Mouse (Mus musculus): ENCODE results near the gene B3gnt8. TPM values are rescaled to one million over a fixed set of nuclear protein-coding genes. Genes with fewer than 3 reads are reported as not detected.

B3gnt8 gene
- polyA plus RNA-seq, 1 experiment, result 15.5 TPM

DNA sequence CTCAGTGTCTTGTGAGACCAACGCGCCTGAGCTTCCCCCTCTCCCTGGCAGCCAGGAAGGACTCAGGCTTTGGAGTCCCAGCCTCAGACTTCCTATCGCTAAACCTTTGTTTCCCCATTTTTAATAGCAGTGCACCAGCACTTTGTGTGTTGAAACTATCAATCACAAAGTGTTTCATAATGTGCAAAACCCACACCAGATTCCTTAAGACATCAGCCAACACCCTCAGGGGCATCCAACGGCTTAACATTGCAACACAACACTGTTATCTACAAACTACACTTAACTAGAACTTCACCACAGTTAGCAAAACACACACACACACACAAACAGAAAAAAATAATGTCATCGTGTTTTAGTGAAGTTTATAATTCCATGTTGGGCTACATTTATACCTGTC, 23.4 kb downstream of the B3gnt8 start:
- no peak for DNase-seq
- no peaks in the 10 kb centered on the region; the same call in 1 of the 2 replicates for H3K4me1 ChIP-seq (ENCODE audit: control insufficient read depth, insufficient read depth, low read length)

DNA sequence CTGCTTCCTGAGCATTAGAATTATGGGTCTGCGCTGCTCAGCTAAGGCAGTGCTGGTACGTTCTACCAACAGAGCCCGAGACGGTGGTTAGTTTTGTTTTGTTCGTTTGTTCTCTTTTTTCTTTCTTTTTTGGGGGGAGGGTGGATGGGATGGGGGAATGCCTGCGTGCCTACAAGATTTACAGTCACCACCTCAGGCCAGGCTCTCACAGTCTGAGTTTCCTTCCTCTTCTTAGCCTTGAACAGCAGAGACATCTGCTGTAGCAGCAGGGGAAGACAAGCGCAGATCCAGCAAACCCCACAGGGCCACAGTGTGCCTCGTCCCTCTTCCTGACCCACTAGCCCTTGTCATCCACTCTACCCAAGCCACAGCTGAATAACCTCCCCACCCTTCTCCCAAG, 24.8 kb downstream of the B3gnt8 start:
- no peak overlapping the region for H3K4me3 ChIP-seq (replicated peaks; ENCODE audit: extremely low read depth, low read depth, low read length)

More for the DNA sequence above, 23.4 kb downstream of the B3gnt8 start:
- no peak overlapping the region for H3K4me3 ChIP-seq (replicated peaks; ENCODE audit: extremely low read depth, low read depth, low read length)
- TF ChIP-seq POLR2A (IDR thresholded peaks at IDR 0.05; ENCODE audit: borderline replicate concordance, extremely low read depth, low read depth, low read length) (no peak), CTCF (IDR thresholded peaks at IDR 0.05; ENCODE audit: insufficient read depth, low read length) (no peak)
- WGBS, result 36% methylated on average over 5 of the region's 5 CpGs

DNA sequence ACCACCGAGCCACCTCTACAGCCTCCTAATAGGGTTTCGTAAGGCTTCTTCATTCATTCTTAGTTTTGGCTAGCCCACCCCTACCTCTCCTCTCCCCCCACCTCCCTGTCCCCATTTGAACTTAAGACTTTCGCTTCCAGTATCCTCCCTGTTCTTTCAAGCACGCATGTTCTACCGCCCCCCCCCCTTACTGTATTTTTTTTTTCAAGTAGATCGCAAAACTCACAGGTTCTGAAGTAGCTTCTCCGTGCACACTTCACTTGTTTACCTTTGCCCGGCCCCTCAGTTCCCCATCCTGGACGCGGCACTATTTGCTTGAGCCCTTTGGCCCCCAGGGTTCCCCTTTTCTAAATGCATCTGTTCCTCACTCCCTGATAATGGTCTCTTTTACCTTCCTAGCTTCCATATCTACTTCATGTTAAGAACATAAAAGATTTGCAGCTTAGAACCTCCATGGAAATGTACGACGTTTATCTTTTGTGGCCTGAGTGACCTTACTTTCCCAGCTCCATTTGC, 25.8 kb downstream of the B3gnt8 start:
- WGBS, result 57% methylated on average over 12 of the region's 12 CpGs
- TF ChIP-seq CTCF (IDR thresholded peaks at IDR 0.05; ENCODE audit: insufficient read depth, low read length) (no peak), POLR2A (IDR thresholded peaks at IDR 0.05; ENCODE audit: borderline replicate concordance, extremely low read depth, low read depth, low read length) (no peak)
- DNase-seq, result no peak
- Histone ChIP-seq H3K4me1 (ENCODE audit: control insufficient read depth, insufficient read depth, low read length) (no peaks in the 10 kb centered on the region; the same call in 1 of the 2 replicates), H3K4me3 (replicated peaks; ENCODE audit: extremely low read depth, low read depth, low read length) (no peak overlapping the region)

More for the DNA sequence above, 24.8 kb downstream of the B3gnt8 start:
- H3K4me1 ChIP-seq (ENCODE audit: control insufficient read depth, insufficient read depth, low read length), result no peaks in the 10 kb centered on the region; the same call in 1 of the 2 replicates
- DNase-seq, result no peak
- TF ChIP-seq POLR2A (IDR thresholded peaks at IDR 0.05; ENCODE audit: borderline replicate concordance, extremely low read depth, low read depth, low read length) (no peak), CTCF (IDR thresholded peaks at IDR 0.05; ENCODE audit: insufficient read depth, low read length) (peak; percentile 37)
- 79% methylated on average over 8 of the region's 8 CpGs for WGBS

DNA sequence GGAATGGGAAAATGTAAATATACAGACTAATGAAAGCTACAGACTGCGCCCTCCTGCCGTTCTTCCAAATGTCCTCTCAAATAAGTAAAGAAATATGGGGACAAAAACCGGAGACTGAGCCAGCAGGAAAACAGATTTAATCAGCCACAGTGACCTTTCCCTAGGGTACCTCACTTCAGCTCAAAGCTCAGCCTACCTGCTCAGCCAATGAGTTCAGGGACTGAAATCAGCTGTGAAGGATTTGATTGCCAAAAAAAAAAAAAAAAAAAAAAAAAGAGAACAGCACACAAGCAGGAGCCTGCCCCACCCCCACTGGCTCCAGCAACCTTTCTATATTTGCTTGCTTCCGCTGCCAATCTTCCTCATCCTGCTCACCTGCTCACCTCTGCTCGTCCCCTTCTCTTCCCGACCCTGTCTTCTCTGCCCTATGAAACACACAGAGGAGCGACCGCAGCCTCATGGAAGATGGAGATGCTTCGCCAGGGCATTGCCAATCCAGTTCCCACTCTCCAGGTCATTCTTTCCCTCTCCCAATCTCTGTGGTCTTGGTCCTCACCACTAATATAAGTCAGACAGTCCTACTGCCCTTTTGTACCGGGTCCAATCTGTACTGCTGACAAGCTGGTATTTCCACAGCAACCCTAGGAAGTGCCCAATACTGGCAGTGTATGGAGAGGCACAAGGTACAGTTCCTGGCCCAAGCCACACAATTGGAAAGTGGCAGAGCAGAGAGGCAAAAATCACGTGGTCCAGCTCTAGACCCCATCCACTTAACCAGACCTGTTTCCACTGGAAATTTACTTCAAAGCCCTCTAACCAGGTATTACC, 29.4 kb downstream of the B3gnt8 start:
- Histone ChIP-seq H3K4me1 (ENCODE audit: control insufficient read depth, insufficient read depth, low read length) (peaks cover 5% of the 10 kb centered on the region), H3K4me3 (replicated peaks; ENCODE audit: extremely low read depth, low read depth, low read length) (no peak overlapping the region)
- WGBS, result 71% methylated on average over 11 of the region's 11 CpGs
- no peak for TF ChIP-seq CTCF (IDR thresholded peaks at IDR 0.05; ENCODE audit: insufficient read depth, low read length)
- no peak for TF ChIP-seq POLR2A (IDR thresholded peaks at IDR 0.05; ENCODE audit: borderline replicate concordance, extremely low read depth, low read depth, low read length)
- no peak for DNase-seq

DNA sequence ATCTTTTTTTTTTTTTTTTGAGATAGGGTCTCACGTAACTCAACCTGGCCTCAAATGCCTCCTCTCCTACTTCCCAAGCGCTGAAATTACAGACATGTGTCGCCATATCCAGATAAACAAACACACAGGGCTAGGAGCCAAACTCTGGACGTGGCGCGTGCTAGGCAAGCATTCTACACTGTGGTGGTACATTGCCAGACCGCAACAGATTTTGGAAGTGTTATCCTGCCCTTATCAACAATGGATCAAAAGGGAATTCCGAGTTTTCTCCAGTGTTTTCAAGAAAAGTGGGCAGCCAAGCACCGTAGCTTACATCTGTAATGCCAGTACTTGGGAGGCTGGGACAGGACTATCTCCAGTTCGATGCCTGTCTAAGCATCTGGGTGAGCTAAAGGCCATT, 31.3 kb downstream of the B3gnt8 start:
- DNase-seq, result no peak
- WGBS, result 18% methylated on average over 10 of the region's 10 CpGs

DNA sequence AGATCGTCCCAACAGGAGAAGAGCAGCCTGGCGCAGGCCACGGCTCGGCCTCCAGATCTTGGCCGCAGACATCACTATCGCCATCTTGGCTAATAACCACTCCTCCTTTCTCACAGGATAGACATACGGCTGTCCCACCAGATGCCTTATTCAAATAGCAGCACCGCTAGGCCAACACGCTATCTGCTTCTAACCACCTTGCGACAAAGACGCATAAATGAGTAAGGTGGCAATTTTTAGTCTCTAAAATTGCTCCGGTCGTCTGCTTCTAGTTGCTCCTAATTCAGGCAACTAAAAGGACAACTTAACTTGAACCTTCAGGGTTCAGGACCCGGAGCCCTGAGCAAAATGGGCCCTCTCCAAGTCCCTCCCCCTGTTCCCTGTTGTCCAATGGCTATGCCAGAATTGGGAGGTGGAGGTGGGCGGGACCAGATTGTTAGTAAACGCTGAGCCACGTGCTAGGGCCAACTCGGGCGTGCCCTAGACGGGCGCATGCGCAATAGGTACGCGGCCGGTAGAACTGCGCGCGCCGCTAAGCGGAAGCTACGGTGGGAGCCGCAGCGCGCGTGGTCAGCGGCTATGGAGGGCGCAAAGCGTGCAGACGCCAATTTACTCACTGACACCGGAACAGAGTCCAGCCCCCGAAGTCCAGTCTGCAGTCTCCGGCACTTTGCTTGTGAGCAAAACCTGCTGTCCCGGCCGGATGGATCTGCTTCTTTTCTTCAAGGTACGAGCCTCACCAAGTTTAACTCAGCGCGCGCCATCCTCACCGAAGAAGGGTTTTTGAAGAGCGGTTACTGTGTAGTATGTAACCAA, 32.4 kb downstream of the B3gnt8 start, which contains the start of the genes Bckdha and Exosc5:
Bckdha (minus strand) TSS at position 325 of the 816 bp plus-strand sequence.
Exosc5 (plus strand) TSS at position 508 of the 816 bp plus-strand sequence.
- peak; percentile 98 for DNase-seq
- Histone ChIP-seq H3K4me3 (replicated peaks; ENCODE audit: extremely low read depth, low read depth, low read length) (peak within 1 kb of the TSS; percentile 97), H3K4me1 (ENCODE audit: control insufficient read depth, insufficient read depth, low read length) (peaks cover 5% of the 10 kb centered on the region)
- TF ChIP-seq CTCF (IDR thresholded peaks at IDR 0.05; ENCODE audit: insufficient read depth, low read length) (no peak), POLR2A (IDR thresholded peaks at IDR 0.05; ENCODE audit: borderline replicate concordance, extremely low read depth, low read depth, low read length) (peak; percentile 92; the same call in 1 of the 2 replicates)
- under 1% methylated on average over 50 of the region's 50 CpGs for WGBS

More for the DNA sequence above, 31.3 kb downstream of the B3gnt8 start:
- Histone ChIP-seq H3K4me1 (ENCODE audit: control insufficient read depth, insufficient read depth, low read length) (peaks cover 5% of the 10 kb centered on the region), H3K4me3 (replicated peaks; ENCODE audit: extremely low read depth, low read depth, low read length) (peak overlapping the region; percentile 97)
- TF ChIP-seq POLR2A (IDR thresholded peaks at IDR 0.05; ENCODE audit: borderline replicate concordance, extremely low read depth, low read depth, low read length) (no peak), CTCF (IDR thresholded peaks at IDR 0.05; ENCODE audit: insufficient read depth, low read length) (no peak)

DNA sequence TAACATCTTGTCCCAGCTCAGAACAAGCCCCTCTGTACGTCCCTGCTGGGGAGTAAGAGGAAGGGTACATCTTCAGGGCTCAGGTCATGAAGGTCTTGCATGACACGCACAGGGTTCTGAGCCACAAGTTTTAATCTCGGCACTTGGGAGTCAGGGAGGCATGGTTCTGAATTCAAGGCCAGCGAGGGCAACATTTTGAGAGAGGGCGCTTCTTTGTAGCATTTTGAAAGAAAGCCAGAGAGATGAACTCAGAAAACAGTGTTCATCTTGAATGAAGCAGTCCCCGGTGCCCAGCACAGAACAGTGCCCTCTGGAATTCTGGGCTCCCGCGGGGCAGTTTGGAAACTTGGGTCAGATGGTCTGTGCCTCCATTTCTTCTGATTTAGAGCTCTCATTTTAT, 39.9 kb downstream of the B3gnt8 start:
- 95% methylated on average over 8 of the region's 8 CpGs for WGBS
- no peak for DNase-seq
- Histone ChIP-seq H3K4me1 (ENCODE audit: control insufficient read depth, insufficient read depth, low read length) (no peaks in the 10 kb centered on the region), H3K4me3 (replicated peaks; ENCODE audit: extremely low read depth, low read depth, low read length) (no peak overlapping the region)
- TF ChIP-seq POLR2A (IDR thresholded peaks at IDR 0.05; ENCODE audit: borderline replicate concordance, extremely low read depth, low read depth, low read length) (no peak), CTCF (IDR thresholded peaks at IDR 0.05; ENCODE audit: insufficient read depth, low read length) (no peak)

DNA sequence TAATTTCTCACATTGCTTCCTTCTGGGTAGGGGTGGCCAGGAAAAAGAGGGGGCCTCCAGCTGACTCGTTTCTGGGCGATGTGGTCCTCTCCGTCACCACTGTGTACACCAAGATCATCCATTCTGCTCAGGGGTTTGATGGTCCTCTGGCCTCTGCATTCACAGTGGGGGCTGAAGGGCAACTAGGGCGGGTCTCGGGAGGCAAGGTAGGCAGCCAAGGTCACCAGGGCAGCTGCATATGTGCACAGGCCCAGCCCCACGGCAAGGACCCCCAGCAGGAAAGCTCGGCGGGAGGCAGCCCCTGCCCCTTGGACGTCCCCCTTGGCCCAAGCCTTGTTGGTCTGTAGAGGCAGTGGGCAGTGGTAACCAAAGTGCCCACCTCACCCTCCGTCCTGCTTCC, 42.7 kb downstream of the B3gnt8 start:
- 87% methylated on average over 10 of the region's 10 CpGs for WGBS

DNA sequence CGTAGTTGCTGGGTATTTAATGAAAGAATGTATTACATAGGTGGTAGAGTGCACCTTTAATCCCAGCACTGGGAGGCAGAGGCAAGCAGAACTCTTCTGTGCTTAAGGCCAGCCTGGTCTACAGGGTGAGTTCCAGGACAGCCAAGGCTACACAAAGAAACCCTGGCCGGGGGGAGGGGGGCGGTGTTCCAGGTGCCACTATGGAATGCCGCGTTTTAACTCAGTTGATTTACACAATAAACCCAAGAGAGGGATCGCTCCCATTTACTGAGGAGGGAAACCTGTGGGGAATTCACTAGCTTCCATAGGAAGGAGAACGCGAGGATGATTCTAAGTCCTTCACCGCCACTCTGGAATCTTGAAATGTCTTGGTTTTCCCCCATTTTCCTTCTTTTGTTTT, 43.2 kb downstream of the B3gnt8 start:
- DNase-seq, result no peak
- no peak for TF ChIP-seq CTCF (IDR thresholded peaks at IDR 0.05; ENCODE audit: insufficient read depth, low read length)
- TF ChIP-seq POLR2A (IDR thresholded peaks at IDR 0.05; ENCODE audit: borderline replicate concordance, extremely low read depth, low read depth, low read length), result no peak
- WGBS, result 82% methylated on average over 9 of the region's 9 CpGs
- H3K4me3 ChIP-seq (replicated peaks; ENCODE audit: extremely low read depth, low read depth, low read length), result no peak overlapping the region
- H3K4me1 ChIP-seq (ENCODE audit: control insufficient read depth, insufficient read depth, low read length), result no peaks in the 10 kb centered on the region

More for the DNA sequence above, 42.7 kb downstream of the B3gnt8 start:
- DNase-seq, result no peak
- Histone ChIP-seq H3K4me3 (replicated peaks; ENCODE audit: extremely low read depth, low read depth, low read length) (no peak overlapping the region), H3K4me1 (ENCODE audit: control insufficient read depth, insufficient read depth, low read length) (no peaks in the 10 kb centered on the region)
- TF ChIP-seq POLR2A (IDR thresholded peaks at IDR 0.05; ENCODE audit: borderline replicate concordance, extremely low read depth, low read depth, low read length) (no peak), CTCF (IDR thresholded peaks at IDR 0.05; ENCODE audit: insufficient read depth, low read length) (no peak)

Data from lung, adult 2 months (tissue).